Mouse (Mus musculus) stomach, postnatal 0 days (tissue): ENCODE measurements around the gene Dact1.

Experiments
- CTCF ChIP-seq: IDR thresholded peaks from 2 replicates; pipeline ENCODE4 v1.5.1; 2016; ENCODE audit warnings: antibody characterized with exemption, low read depth, mild to moderate bottlenecking, moderate library complexity
- EP300 ChIP-seq: optimal IDR thresholded peaks from 2 replicates; pipeline ENCODE3; 2016; ENCODE audit warnings: antibody characterized with exemption

DNA sequence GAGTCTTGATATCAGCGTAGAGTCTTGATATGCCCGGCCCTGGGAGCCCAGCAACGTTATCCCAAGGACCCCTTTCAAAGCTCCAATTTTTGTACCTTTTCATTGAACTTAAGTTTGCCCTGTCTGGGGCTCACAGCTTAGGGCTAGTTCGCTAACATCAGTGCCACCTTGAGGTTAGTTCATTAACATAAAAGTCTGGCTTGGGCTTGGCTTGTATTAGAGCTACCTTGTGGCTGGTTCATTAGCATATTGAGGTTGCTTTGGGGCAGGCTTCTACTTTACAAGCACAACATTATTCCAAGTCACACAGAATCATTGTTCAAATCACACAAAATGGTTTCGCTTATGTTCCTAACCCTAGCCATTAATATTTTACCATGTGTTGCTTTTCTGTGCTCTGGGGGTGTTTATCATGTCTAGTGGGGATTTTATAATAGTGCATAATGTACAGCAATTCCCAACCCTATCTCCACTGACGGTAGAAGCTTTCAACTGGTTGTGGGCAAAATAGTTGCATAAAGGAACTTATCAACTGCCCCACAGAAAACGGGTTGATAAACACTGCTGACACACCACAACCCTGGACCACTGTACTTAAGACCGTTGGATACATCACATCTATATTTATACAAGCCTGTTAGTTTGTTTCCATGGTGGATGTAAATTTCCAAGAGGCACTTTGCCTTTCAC, 33.6 kb upstream of the Dact1 start:
- no peak for TF ChIP-seq CTCF
- TF ChIP-seq EP300: no peak
